Mouse (Mus musculus) thymus, adult 18-20 months (tissue): ENCODE data around the gene Clybl.

Source experiments
- DNase-seq, 2 experiments: peaks; one replicate each; pipeline ENCODE4 v3.0.0; 2022; ENCODE audit warnings: mixed read lengths in 2 of 2

Clybl gene

GRCm38 (mm10) chr14:122251346-122251745 is 69.8 kb downstream of the Clybl start:
- no peak for DNase-seq

DNA sequence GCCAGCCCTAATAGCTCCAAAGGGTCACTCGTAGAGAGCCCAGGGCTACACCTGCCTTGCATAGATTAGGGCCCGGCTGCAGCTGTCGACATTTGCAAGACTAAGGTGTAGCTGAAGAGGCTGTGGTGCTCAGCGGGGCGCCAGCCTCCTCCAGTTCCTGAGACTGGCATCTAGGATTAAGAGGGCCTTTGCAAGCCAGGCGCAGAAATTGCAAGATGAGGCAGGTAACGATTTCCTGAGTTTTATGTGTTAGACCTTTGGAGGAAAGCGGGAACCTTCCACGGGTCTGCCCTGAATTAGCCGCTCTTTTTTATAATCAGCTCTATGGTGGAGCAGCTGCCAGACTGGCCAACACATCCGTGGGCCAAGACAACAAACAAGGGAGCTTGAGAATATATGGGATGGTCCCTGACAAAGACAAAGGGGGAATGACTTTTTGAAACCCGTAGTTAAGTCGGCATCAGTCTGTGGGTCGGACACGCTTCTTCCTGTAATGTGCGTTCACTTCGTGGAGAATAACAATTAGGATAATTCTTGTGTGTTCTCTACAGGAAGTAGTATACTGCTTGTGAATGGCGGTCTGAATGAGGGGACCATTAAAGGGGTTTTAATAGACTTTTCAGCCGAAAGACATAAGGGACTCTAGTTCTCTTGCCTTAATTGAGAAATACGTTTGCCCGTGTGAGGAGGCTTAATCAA is 74.2 kb downstream of the Clybl start:
- DNase-seq, result no peak

GRCm38 (mm10) chr14:122256261-122256634 is 74.7 kb downstream of the Clybl start:
- no peak for DNase-seq

GRCm38 (mm10) chr14:122258297-122258696 is 76.8 kb downstream of the Clybl start:
- DNase-seq, result no peak

- no peak for DNase-seq
Measured at GRCm38 (mm10) chr14:122261250-122261649, 79.7 kb downstream of the Clybl start.

- DNase-seq, result no peak
Measured at GRCm38 (mm10) chr14:122262851-122263659, 81.6 kb downstream of the Clybl start.

- no peak for DNase-seq
Measured at GRCm38 (mm10) chr14:122265214-122265613, 83.7 kb downstream of the Clybl start.

DNA sequence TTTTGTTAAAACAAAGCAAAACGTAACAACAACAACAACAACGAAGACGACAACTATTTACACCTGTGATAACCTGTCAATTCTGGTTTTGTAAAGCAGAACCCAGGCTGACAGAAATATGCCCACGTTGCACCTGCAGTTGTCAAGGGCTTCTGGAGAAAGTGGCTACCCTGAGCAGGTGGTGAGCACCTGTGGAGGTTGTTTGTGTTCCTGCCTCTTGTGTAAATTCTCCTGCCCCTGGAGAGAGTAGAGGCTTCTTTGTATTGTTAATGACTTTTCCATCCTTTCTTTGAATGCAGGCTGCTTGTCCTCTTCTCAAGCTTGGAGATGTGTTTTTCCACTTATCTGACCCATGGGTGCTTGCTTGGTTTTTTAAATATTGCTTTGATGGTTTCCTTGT is 86.1 kb downstream of the Clybl start:
- no peak for DNase-seq

DNA sequence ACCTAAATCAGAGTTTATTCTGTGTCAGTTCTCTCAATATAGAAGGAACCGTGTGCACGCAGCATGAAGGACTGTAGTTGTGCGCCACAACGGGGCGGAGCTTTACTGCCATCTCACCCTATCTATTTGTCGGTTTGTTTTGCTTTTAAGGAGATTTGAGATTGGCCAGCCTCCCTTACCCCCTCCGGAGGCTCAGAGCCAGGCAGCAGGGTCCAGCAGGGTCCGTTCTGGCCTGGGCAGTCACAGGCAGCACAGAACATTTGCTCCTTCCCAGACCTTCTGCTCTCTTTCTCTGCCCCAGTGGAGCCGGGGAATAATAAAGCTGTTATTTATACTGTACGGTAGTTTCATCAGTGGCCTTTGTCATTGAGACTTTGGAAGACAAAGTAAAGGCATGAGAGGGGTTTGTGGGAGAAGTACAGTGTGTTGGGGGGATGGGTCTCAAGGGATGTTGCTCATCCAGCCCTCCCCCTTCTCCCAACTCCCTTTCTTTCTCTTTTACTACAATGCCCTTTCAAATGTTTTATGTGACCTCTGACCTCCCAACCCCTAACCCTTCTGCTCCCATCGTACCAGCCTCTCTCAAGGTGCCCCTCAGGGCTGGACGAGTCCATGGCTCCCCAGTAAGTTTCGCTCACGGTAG is 89.7 kb downstream of the Clybl start:
- no peak for DNase-seq

DNA sequence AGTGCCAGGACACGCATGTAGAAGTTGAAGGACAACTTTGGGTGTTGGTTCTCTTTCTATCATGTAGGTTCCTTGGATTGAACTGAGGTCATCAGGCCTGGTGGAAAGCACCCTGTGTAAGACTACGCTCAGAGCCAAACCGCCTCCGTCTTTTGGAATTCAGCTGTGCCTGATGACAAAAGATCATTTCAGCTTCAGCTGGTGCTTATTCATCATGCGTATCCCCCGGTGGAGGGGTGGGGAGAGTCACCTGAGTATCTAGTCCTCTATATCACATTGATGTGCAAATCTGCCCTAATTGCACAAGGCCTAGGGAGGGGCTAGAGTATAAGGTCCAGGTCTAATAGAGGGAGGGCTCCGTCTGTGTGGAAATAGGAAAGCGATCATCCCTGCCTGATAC is 95.6 kb downstream of the Clybl start:
- no peak for DNase-seq

- DNase-seq, result no peak
Measured at GRCm38 (mm10) chr14:122279462-122280308, 98.2 kb downstream of the Clybl start.

DNA sequence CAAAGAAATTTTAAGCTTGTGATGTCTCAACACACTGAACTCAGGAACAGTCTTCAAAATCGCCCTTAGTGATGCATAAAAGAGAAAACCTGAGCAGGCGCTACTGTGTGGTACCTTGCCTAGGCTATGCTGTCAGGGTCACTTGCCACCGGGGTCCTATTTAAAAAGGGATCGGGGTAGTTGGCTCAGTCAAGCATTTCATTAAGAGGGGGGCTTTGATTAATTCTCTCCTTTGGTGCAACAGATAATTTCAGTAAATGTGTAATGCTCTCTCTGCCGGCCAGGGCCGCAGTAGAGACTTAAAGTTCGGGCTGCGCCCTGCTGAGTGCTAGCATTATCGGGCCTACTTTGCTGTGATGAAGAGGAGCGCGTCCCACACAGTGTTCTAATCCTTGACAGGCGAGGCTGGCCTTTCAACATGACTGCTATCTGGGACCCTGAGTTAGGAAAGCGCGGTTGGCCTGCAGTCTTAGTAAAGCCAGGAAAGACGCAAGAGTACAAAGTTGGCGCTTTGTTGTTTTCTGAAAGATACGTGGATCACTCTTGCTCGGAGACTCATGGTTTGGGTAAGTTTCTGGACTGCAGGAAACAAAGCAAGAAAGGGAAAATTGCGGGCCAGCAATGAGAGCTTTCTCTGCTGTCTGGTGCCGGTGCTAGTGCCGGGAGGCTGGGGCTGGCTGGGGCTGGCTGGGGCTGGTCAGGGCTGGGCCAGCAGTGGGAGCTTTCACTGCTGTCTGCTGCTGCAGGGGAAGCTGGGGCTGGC is 99.0 kb downstream of the Clybl start:
- no peak for DNase-seq

GRCm38 (mm10) chr14:122281072-122281634 is 99.6 kb downstream of the Clybl start:
- no peak for DNase-seq

- no peak for DNase-seq
Measured at GRCm38 (mm10) chr14:122283959-122284358, 102.5 kb downstream of the Clybl start.

GRCm38 (mm10) chr14:122296399-122296798 is 114.9 kb downstream of the Clybl start:
- DNase-seq, result no peak

DNA sequence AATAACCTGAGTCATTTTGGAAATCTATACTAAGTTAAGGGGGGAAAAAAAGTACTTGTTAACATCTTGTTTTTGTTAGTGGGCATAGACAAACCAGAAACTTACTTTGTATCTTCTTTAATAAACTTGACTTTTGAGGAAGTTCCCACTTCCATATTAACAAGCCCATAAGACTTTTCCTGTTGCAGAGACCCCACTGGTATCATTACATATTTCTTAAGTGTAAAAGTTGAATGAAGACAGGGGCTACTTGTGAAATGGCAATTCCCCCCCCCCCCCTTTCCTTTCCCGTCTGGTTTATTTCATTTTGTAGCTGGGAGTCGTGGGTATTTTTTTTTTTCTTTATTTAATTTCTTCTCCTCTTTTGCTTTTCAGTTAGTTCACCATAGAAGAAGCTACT is 115.4 kb downstream of the Clybl start:
- DNase-seq, result no peak

DNA sequence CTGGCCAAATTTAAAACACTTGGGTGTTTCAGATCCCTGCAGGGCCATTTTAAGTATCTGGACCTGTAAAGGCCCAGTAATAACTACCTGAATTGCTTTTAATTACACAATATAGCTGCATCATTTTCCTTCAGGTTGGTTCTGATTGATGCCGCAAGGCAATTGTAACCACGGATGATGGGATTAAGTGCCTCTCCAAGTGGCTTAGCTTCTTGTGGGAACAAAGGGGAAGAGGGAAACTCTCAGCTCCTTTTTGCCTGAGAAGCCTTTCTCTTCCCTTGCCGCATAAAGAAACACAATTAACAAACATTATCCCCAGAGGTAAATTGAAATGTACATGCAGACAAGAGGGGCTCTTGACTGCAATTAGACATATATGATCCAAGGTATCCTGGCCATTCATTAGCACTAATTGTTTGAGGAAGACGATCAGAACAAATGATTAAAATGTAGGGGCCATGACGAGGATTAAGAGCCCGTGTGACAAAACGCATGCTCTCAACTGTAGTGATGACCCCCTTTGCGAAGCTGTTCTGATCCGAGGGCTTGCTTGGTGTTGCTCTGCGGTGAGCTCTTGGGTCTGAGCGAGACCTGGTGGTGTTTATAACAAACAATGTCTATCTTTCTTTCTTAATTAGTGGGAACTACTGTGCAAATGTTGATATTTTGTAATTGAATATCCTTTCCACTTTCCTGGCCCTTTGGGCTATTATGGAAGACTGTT is 116.0 kb downstream of the Clybl start:
- DNase-seq, result no peak

DNA sequence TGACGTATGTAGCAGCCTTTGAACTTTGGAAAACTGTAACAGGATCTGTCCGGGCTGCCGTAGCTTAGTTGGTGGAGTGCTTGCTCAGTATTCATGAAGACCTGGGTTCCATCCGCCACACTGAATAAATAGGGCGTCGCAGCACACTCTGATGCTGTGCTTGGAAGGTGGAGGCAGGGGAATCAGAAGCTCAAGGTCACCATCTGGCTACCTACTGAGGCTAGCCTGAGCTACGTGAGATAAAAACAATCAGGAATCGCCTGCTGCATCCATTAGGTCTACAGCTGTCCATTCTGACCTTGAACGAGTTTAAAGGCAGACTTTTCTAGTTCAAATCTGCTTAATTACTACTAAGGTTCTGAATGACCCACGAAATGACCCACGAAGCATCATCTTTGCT is 118.8 kb downstream of the Clybl start:
- no peak for DNase-seq

GRCm38 (mm10) chr14:122303821-122304220 is 122.3 kb downstream of the Clybl start:
- no peak for DNase-seq

- no peak for DNase-seq
Measured at GRCm38 (mm10) chr14:122305132-122305531, 123.6 kb downstream of the Clybl start.

- no peak for DNase-seq
Measured at GRCm38 (mm10) chr14:122312415-122312814, 130.9 kb downstream of the Clybl start.
